ENCODE assay signal across 17 mouse cellular contexts in genomic region chr11:54305331-54305730, GRCm38 (mm10). TPM values are rescaled to one million over a fixed set of nuclear protein-coding genes. Genes with fewer than 3 reads are reported as not detected.
DNase-seq lines count a peak whose midpoint lies in the region; ATAC-seq and TF ChIP-seq lines count a peak whose summit lies in the region.
"Had no signal": no experiment of that assay in that cellular context is flagged by ENCODE, and none has a peak within 500 bp of the region (broad histone marks: within the 10 kb centered on the region; RNA-seq: fewer than 3 reads in every experiment).

No protein-coding gene starts in this region.

- H3K9me3 ChIP-seq in hindbrain, embryonic 11.5 days (ENCODE audit: control insufficient read depth, low read length), result no peaks in the 10 kb centered on the region
- H3K9me3 ChIP-seq in midbrain, embryonic 14.5 days (ENCODE audit: control insufficient read depth, low read length), result no peaks in the 10 kb centered on the region
- H3K9me3 ChIP-seq: liver, embryonic 13.5 days; stomach, embryonic 15.5 days had no signal

- H3K9ac ChIP-seq in hindbrain, embryonic 11.5 days (ENCODE audit: low read depth, low read length), result no peak overlapping the region
- H3K9ac ChIP-seq in midbrain, embryonic 14.5 days (replicated peaks; ENCODE audit: low read length), result peak overlapping the region; percentile 89
- H3K9ac ChIP-seq in heart, adult 2 months (ENCODE audit: low read depth, low read length), result no peak overlapping the region
- H3K9ac ChIP-seq: liver, embryonic 13.5 days; stomach, embryonic 15.5 days had no signal

- TF ChIP-seq CTCF in thymus, adult 2 months (IDR thresholded peaks at IDR 0.05; ENCODE audit: borderline replicate concordance, control insufficient read depth, extremely low read depth, insufficient read depth, low read length, poor library complexity), result no peak
- no peak for TF ChIP-seq CTCF in heart, adult 2 months (IDR thresholded peaks at IDR 0.05)

- ATAC-seq in hindbrain, embryonic 11.5 days (ENCODE audit: low FRiP score), result no peak
- no peak for ATAC-seq in midbrain, embryonic 14.5 days (ENCODE audit: low FRiP score, low TSS enrichment)

- H3K4me2 ChIP-seq in hindbrain, embryonic 11.5 days (replicated peaks; ENCODE audit: low read depth, low read length), result peak overlapping the region; percentile 77; the same call in 1 of the 2 replicates
- H3K4me2 ChIP-seq in midbrain, embryonic 14.5 days (ENCODE audit: low read length), result peak overlapping the region; percentile 85
- H3K4me2 ChIP-seq: liver, embryonic 13.5 days had no signal

- intact Hi-C loops in heart, adult 2 months (cut with DNase I), result loop anchor here (10.0 kb wide), 1 partner anchor 169 kb away; no protein-coding TSS in a partner anchor

- TF ChIP-seq POLR2A in thymus, adult 2 months (IDR thresholded peaks at IDR 0.05; ENCODE audit: control insufficient read depth, extremely low read depth, insufficient read depth, low read length, poor library complexity), result no peak
- TF ChIP-seq POLR2A in heart, adult 2 months (IDR thresholded peaks at IDR 0.05; ENCODE audit: insufficient read depth, low read depth, low read length), result no peak

- H3K27me3 ChIP-seq in hindbrain, embryonic 11.5 days (ENCODE audit: control insufficient read depth, insufficient read depth, low read length), result no peaks in the 10 kb centered on the region
- H3K27me3 ChIP-seq in midbrain, embryonic 14.5 days (ENCODE audit: control insufficient read depth, insufficient read depth, low read length), result no peaks in the 10 kb centered on the region
- peaks cover 5% of the 10 kb centered on the region; the same call in 1 of the 2 replicates for H3K27me3 ChIP-seq in thymus, adult 2 months (ENCODE audit: control insufficient read depth, insufficient read depth, low read length)
- H3K27me3 ChIP-seq in heart, adult 2 months (ENCODE audit: control insufficient read depth, insufficient read depth, low read length), result peaks cover 7% of the 10 kb centered on the region

- no peak for TF ChIP-seq EP300 in heart, adult 2 months (IDR thresholded peaks at IDR 0.05; ENCODE audit: insufficient read depth, low read depth, low read length)

- WGBS in hindbrain, embryonic 11.5 days, result 75% methylated on average over 3 of the region's 3 CpGs
- WGBS in midbrain, embryonic 14.5 days, result 26% methylated on average over 3 of the region's 3 CpGs
- WGBS in thymus, adult 2 months, result 96% methylated on average over 3 of the region's 3 CpGs
- 76% methylated on average over 3 of the region's 3 CpGs for WGBS in heart, adult 2 months

- no peak overlapping the region for H3K27ac ChIP-seq in hindbrain, embryonic 11.5 days (ENCODE audit: low read depth, low read length)
- H3K27ac ChIP-seq in midbrain, embryonic 14.5 days (replicated peaks; ENCODE audit: low read depth, low read length), result no peak overlapping the region
- H3K27ac ChIP-seq in thymus, adult 2 months (ENCODE audit: control insufficient read depth, insufficient read depth, low read length), result no peak overlapping the region
- H3K27ac ChIP-seq in heart, adult 2 months, result no peak overlapping the region
- H3K27ac ChIP-seq: liver, embryonic 13.5 days; stomach, embryonic 15.5 days had no signal

- 0 out of 2 replicates have a peak, but pooled peaks cover 2% of the 10 kb centered on the region for H3K4me1 ChIP-seq in hindbrain, embryonic 11.5 days (replicated peaks; ENCODE audit: control insufficient read depth, insufficient read depth, low read length)
- peaks cover 32% of the 10 kb centered on the region for H3K4me1 ChIP-seq in midbrain, embryonic 14.5 days (ENCODE audit: control insufficient read depth, insufficient read depth, low read length)
- peaks cover 7% of the 10 kb centered on the region; the same call in 1 of the 2 replicates for H3K4me1 ChIP-seq in thymus, adult 2 months (replicated peaks; ENCODE audit: control insufficient read depth, insufficient read depth, low read length)
- H3K4me1 ChIP-seq in heart, adult 2 months (ENCODE audit: control insufficient read depth, insufficient read depth, low read length), result no peaks in the 10 kb centered on the region
- H3K4me1 ChIP-seq: liver, embryonic 13.5 days had no signal

- DNase-seq in right cerebral cortex, adult 18-20 months, result peak; percentile 1
- DNase-seq in right cerebral cortex, postnatal 25 days, result no peak
- DNase-seq in hindbrain, embryonic 11.5 days (ENCODE audit: low spot score), result no peak
- DNase-seq in midbrain, embryonic 14.5 days, result peak; percentile 20
- no peak for DNase-seq in thymus, adult 2 months
- DNase-seq in heart, adult 2 months, result no peak
- no peak for DNase-seq in layer of hippocampus, adult 11-12 months (ENCODE audit: low spot score)
- DNase-seq: adrenal gland, adult 2 months; heart, postnatal 4 days; kidney, adult 2 months; left cerebral cortex, postnatal 4 days; liver, embryonic 13.5 days; lung, postnatal 14 days; thymus, postnatal 4 days had no signal

- H3K4me3 ChIP-seq in hindbrain, embryonic 11.5 days (ENCODE audit: low read depth, low read length), result no peak overlapping the region
- H3K4me3 ChIP-seq in midbrain, embryonic 14.5 days (replicated peaks; ENCODE audit: low read depth, low read length), result peak overlapping the region; percentile 66
- no peak overlapping the region for H3K4me3 ChIP-seq in thymus, adult 2 months (ENCODE audit: control insufficient read depth, insufficient read depth, low read length)
- H3K4me3 ChIP-seq in heart, adult 2 months, result no peak overlapping the region
- H3K4me3 ChIP-seq: liver, embryonic 13.5 days had no signal

- H3K79me2 ChIP-seq in heart, adult 2 months (replicated peaks; ENCODE audit: control insufficient read depth, insufficient read depth, low read length), result no peaks in the 10 kb centered on the region

- H3K36me3 ChIP-seq in hindbrain, embryonic 11.5 days (ENCODE audit: control insufficient read depth, insufficient read depth, low read length), result no peaks in the 10 kb centered on the region
- no peaks in the 10 kb centered on the region for H3K36me3 ChIP-seq in midbrain, embryonic 14.5 days (ENCODE audit: control insufficient read depth, insufficient read depth, low read length)
- no peaks in the 10 kb centered on the region for H3K36me3 ChIP-seq in thymus, adult 2 months (ENCODE audit: control insufficient read depth, insufficient read depth, low read length)
- H3K36me3 ChIP-seq in heart, adult 2 months (ENCODE audit: control insufficient read depth, insufficient read depth, low read length), result no peaks in the 10 kb centered on the region
- H3K36me3 ChIP-seq: liver, embryonic 13.5 days; stomach, embryonic 15.5 days had no signal

RNA-seq across cellular contexts. Expression of gene Acsl6, which starts 1.7 kb away (rescaled TPM):
- polyA plus RNA-seq in hindbrain, embryonic 11.5 days (2014; fragmentation: Nextera tagmentation; extraction: Ambion mirVana), result 15.6 and 16.8 TPM in 2 replicates
- 38.4 and 40.9 TPM in 2 replicates for polyA plus RNA-seq in midbrain, embryonic 14.5 days (2014; fragmentation: Nextera tagmentation; extraction: Ambion mirVana)
- polyA plus RNA-seq in thymus, adult 2 months (2012; rRNA removed), result 0.27 and 0.40 TPM in 2 replicates
- total RNA-seq in heart, adult 2 months (2021), result 1 to 10 TPM; 6.0 to 7.2 TPM
- 5.7 and 7.0 TPM in 2 replicates for polyA plus RNA-seq in heart, adult 2 months (2012; rRNA removed)

RNA-seq across cellular contexts. Expression of gene Il3, which starts 38.3 kb away (rescaled TPM):
- not detected in 2 replicates for polyA plus RNA-seq in hindbrain, embryonic 11.5 days (2014; fragmentation: Nextera tagmentation; extraction: Ambion mirVana)
- polyA plus RNA-seq in midbrain, embryonic 14.5 days (2014; fragmentation: Nextera tagmentation; extraction: Ambion mirVana), result not detected in 2 replicates
- polyA plus RNA-seq in thymus, adult 2 months (2012; rRNA removed), result not detected in 2 replicates
- not detected for total RNA-seq in heart, adult 2 months (2021)
- polyA plus RNA-seq in heart, adult 2 months (2012; rRNA removed), result not detected in 2 replicates
- total RNA-seq: adrenal gland, adult 2 months; gastrocnemius, adult 8-10 months; heart, postnatal 4 days; layer of hippocampus, adult 8-10 months; left cerebral cortex, postnatal 4 days had no signal
- polyA plus RNA-seq: adrenal gland, adult 2 months; kidney, adult 2 months; liver, embryonic 13.5 days; stomach, embryonic 15.5 days had no signal

RNA-seq across cellular contexts. Expression of gene Csf2, which starts 55.9 kb away (rescaled TPM):
- polyA plus RNA-seq in hindbrain, embryonic 11.5 days (2014; fragmentation: Nextera tagmentation; extraction: Ambion mirVana), result not detected in 2 replicates
- not detected in 2 replicates for polyA plus RNA-seq in midbrain, embryonic 14.5 days (2014; fragmentation: Nextera tagmentation; extraction: Ambion mirVana)
- 0.41 and 0.44 TPM in 2 replicates for polyA plus RNA-seq in thymus, adult 2 months (2012; rRNA removed)
- total RNA-seq in heart, adult 2 months (2021), result not detected
- not detected in 2 replicates for polyA plus RNA-seq in heart, adult 2 months (2012; rRNA removed)
- total RNA-seq: adrenal gland, adult 2 months; gastrocnemius, adult 8-10 months; heart, postnatal 4 days; layer of hippocampus, adult 8-10 months; left cerebral cortex, postnatal 4 days had no signal
- polyA plus RNA-seq: adrenal gland, adult 2 months; kidney, adult 2 months; liver, embryonic 13.5 days had no signal

Comparison
In these comparisons a context has a peak if more than half of its experiments do, and no peak if none do; other contexts are left out.
1. DNase-seq: peak in right cerebral cortex, adult 18-20 months (single experiment) and midbrain, embryonic 14.5 days (single experiment); none in right cerebral cortex, postnatal 25 days (single experiment), hindbrain, embryonic 11.5 days (single experiment), thymus, adult 2 months (single experiment), heart, adult 2 months (0 of 2) and layer of hippocampus, adult 11-12 months (single experiment).